Mouse (Mus musculus): ENCODE results near the gene Xiap.

DNA sequence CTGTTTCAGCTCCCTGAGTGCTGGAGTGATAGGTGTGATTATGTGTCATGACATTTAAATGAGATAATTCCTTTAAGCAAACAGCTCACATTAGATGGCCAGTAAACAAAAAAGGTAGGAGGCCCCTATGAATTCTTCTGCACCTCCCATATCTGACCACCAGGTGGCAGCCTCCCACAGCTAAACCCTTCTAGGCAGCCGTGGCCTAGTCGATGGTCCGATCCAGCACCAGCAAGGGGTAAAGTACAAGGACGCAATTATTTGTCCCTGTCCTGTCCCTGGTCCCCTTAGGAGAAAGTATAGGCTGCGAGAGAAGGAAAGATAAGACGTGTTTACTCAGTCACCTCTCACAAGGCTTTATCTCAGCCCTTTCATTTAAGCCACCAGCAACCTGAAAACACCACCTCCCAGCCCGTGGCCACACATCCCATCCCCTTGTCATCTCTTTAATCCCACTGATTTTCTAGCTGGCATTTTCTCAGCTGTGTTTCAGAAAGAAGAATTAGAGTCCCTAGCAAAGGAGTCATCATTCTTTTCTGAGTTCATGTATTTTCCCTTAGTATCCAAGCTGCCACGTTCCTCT is 26.3 kb upstream of the Xiap start:
- TF ChIP-seq CTCF (IDR thresholded peaks at IDR 0.05; ENCODE audit: borderline replicate concordance, insufficient read depth, low read depth, low read length) (peak; percentile 73), POLR2A (IDR thresholded peaks at IDR 0.05; ENCODE audit: borderline replicate concordance, insufficient read depth, low read length) (no peak)
